Mouse (Mus musculus): ENCODE measurements around the gene Nynrin. TPM values are rescaled to one million over a fixed set of nuclear protein-coding genes. Genes with fewer than 3 reads are reported as not detected.
A peak's percentile ranks its signal among the peaks of the same experiment; 100 is the strongest.

The Nynrin gene
- total RNA-seq, 2 experiments from 2014 or later, result 1.9 to 3.9 TPM

- no peak for ATAC-seq (replicated peaks; ENCODE audit: poor library complexity)
Observed at GRCm38 (mm10) chr14:55877469-55878315, 23.9 kb downstream of the Nynrin start.

GRCm38 (mm10) chr14:55878316-55878940 lies 24.6 kb downstream of the Nynrin start:
- no peak for ATAC-seq (replicated peaks; ENCODE audit: poor library complexity)

- ATAC-seq (replicated peaks; ENCODE audit: poor library complexity), result peak; percentile 89
Observed at GRCm38 (mm10) chr14:55879623-55880022, 25.8 kb downstream of the Nynrin start.

- ATAC-seq (replicated peaks; ENCODE audit: poor library complexity), result no peak
Observed at GRCm38 (mm10) chr14:55880982-55881381, 27.2 kb downstream of the Nynrin start.

GRCm38 (mm10) chr14:55882171-55882641 lies 28.4 kb downstream of the Nynrin start:
- no peak for ATAC-seq (replicated peaks; ENCODE audit: poor library complexity)

- no peak for ATAC-seq (replicated peaks; ENCODE audit: poor library complexity)
Observed at GRCm38 (mm10) chr14:55883149-55883661, 29.4 kb downstream of the Nynrin start.

GRCm38 (mm10) chr14:55883663-55884062 lies 29.9 kb downstream of the Nynrin start:
- no peak for ATAC-seq (replicated peaks; ENCODE audit: poor library complexity)

GRCm38 (mm10) chr14:55884166-55884565 lies 30.4 kb downstream of the Nynrin start, which contains the start of gene Cbln3:
TSS of gene Cbln3 (minus strand) at chr14:55884392.
- peak; percentile 20; the same call in 1 of the 2 replicates for ATAC-seq (replicated peaks; ENCODE audit: poor library complexity)

GRCm38 (mm10) chr14:55884713-55885113 lies 30.9 kb downstream of the Nynrin start, which contains the start of gene Khnyn:
TSS of gene Khnyn (plus strand) at chr14:55884947.
- peak; percentile 83 for ATAC-seq (replicated peaks; ENCODE audit: poor library complexity)

GRCm38 (mm10) chr14:55885114-55885790 lies 31.4 kb downstream of the Nynrin start:
- 0 out of 2 replicates have a peak, but pooled peaks have one; percentile 6 for ATAC-seq (replicated peaks; ENCODE audit: poor library complexity)

- peak; percentile 60 for ATAC-seq (replicated peaks; ENCODE audit: poor library complexity)
Observed at GRCm38 (mm10) chr14:55885791-55886271, 32.0 kb downstream of the Nynrin start.

- ATAC-seq (replicated peaks; ENCODE audit: poor library complexity), result no peak
Observed at GRCm38 (mm10) chr14:55886571-55887382, 33.0 kb downstream of the Nynrin start.

- no peak for ATAC-seq (replicated peaks; ENCODE audit: poor library complexity)
Observed at GRCm38 (mm10) chr14:55897671-55898070, 43.9 kb downstream of the Nynrin start.

- ATAC-seq (replicated peaks; ENCODE audit: poor library complexity), result no peak
Observed at GRCm38 (mm10) chr14:55898947-55899346, 45.1 kb downstream of the Nynrin start.

GRCm38 (mm10) chr14:55899701-55900413 lies 46.0 kb downstream of the Nynrin start, which contains the start of gene Sdr39u1:
TSS of gene Sdr39u1 (minus strand) at chr14:55900293.
- peak; percentile 96 for ATAC-seq (replicated peaks; ENCODE audit: poor library complexity)

- ATAC-seq (replicated peaks; ENCODE audit: poor library complexity), result peak; percentile 9; the same call in 1 of the 2 replicates
Observed at GRCm38 (mm10) chr14:55900414-55900755, 46.6 kb downstream of the Nynrin start.

- ATAC-seq (replicated peaks; ENCODE audit: poor library complexity), result peak; percentile 68
Observed at GRCm38 (mm10) chr14:55905518-55905917, 51.7 kb downstream of the Nynrin start.

- 0 out of 2 replicates have a peak, but pooled peaks have one; percentile 14 for ATAC-seq (replicated peaks; ENCODE audit: poor library complexity)
Observed at GRCm38 (mm10) chr14:55913406-55913805, 59.6 kb downstream of the Nynrin start.

All from megakaryocyte progenitor cell, adult 5-6 weeks (primary cell).